Mouse (Mus musculus): Measurements from ENCODE around the gene Ldb1.

DNA sequence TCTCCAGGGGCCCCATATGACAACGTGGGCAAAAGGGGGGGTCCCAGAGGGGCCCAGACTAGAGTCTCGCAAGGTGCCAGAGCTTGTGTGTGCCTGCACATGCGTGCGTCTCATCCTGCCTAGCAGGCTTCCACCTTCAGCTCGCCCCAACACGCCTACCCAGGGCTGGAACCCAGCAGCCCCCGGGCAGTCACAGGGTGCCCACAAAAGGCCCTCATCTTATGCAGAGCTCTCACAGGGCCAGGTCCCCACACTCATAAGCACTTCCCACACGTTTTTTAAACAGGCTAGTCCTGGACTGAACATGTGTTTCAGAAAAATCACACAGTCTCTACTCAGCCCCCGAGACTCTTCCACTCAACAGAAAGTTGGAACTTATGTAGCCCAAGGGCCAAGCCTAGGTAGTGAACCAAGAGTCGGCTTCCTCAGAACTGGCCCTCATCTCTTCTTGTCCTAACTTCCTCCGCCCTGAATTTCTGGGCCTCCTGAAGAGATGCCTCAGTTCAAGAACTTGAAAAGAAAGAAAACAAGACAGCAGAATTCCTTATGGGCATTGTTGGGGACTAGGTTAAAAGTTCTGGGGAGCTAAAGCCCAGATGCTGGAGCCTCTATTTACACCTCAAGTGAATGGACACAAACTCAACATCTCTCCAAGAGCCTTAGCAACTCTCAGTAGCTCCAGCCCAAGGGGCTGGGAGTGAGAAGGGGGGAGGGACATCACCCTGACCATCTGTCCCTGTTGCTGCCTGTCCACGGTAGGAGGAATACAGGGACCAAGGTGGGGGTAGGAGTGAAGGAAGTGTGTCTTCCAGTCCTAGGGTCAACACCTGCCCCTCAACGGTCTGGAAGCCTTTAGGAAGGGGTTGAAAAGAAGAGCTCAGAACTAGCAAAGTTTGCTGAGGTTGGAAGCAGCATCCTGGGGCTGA, 6.8 kb downstream of the Ldb1 start:
- TF ChIP-seq POLR2A (IDR thresholded peaks at IDR 0.05; ENCODE audit: borderline replicate concordance, extremely low read depth, low read depth, low read length) = no peak
- no peak for TF ChIP-seq CTCF (IDR thresholded peaks at IDR 0.05; ENCODE audit: insufficient read depth, low read length)
